ENCODE assay signal across 8 mouse cellular contexts in genomic region chr17:24707801-24708425, GRCm38 (mm10). TPM values are rescaled to one million over a fixed set of nuclear protein-coding genes. Genes with fewer than 3 reads are reported as not detected.
A peak's percentile ranks its signal among the peaks of the same experiment; 100 is the strongest.
DNase-seq lines count a peak whose midpoint lies in the region; ATAC-seq and TF ChIP-seq lines count a peak whose summit lies in the region.

No protein-coding gene starts in this region.

- peak overlapping the region; percentile 89 for H3K27ac ChIP-seq in heart, embryonic 13.5 days (replicated peaks)
- H3K27ac ChIP-seq in heart, embryonic 16.5 days (ENCODE audit: low read length): peak overlapping the region; percentile 85
- H3K27ac ChIP-seq in lung, postnatal 0 days (ENCODE audit: low read length): peak overlapping the region; percentile 88

- WGBS in heart, embryonic 13.5 days: 7% methylated on average over 24 of the region's 24 CpGs
- WGBS in heart, embryonic 16.5 days: 3% methylated on average over 24 of the region's 24 CpGs
- 3% methylated on average over 24 of the region's 24 CpGs for WGBS in lung, postnatal 0 days

- TF ChIP-seq CTCF in lung, postnatal 0 days (IDR thresholded peaks at IDR 0.05): no peak

- peak overlapping the region; percentile 81 for H3K4me3 ChIP-seq in heart, embryonic 13.5 days
- peak overlapping the region; percentile 79 for H3K4me3 ChIP-seq in heart, embryonic 16.5 days (ENCODE audit: low read length)
- peak overlapping the region; percentile 66 for H3K4me3 ChIP-seq in lung, postnatal 0 days (ENCODE audit: low read depth, low read length)

- ATAC-seq in heart, embryonic 13.5 days (ENCODE audit: extremely low read depth, insufficient number of reproducible peaks, low FRiP score, low TSS enrichment): no peak
- no peak for ATAC-seq in heart, embryonic 16.5 days (replicated peaks; ENCODE audit: extremely low read depth, insufficient read depth, low FRiP score)
- peak; percentile 46 for ATAC-seq in lung, postnatal 0 days

- H3K9me3 ChIP-seq in heart, embryonic 13.5 days: no peaks in the 10 kb centered on the region
- H3K9me3 ChIP-seq in heart, embryonic 16.5 days (replicated peaks; ENCODE audit: control insufficient read depth, low read length): no peaks in the 10 kb centered on the region
- H3K9me3 ChIP-seq in lung, postnatal 0 days (ENCODE audit: low read length): no peaks in the 10 kb centered on the region

- TF ChIP-seq EP300 in lung, postnatal 0 days (IDR thresholded peaks at IDR 0.05): no peak

- peaks cover 16% of the 10 kb centered on the region for H3K4me1 ChIP-seq in heart, embryonic 13.5 days
- peaks cover 12% of the 10 kb centered on the region for H3K4me1 ChIP-seq in heart, embryonic 16.5 days (ENCODE audit: control insufficient read depth, insufficient read depth, low read length)
- 0 out of 2 replicates have a peak, but pooled peaks cover 3% of the 10 kb centered on the region for H3K4me1 ChIP-seq in lung, postnatal 0 days (ENCODE audit: insufficient read depth, low read depth, low read length)

- H3K27me3 ChIP-seq in heart, embryonic 13.5 days (replicated peaks): no peaks in the 10 kb centered on the region
- H3K27me3 ChIP-seq in heart, embryonic 16.5 days (ENCODE audit: control insufficient read depth, insufficient read depth, low read length): no peaks in the 10 kb centered on the region
- no peaks in the 10 kb centered on the region for H3K27me3 ChIP-seq in lung, postnatal 0 days (replicated peaks; ENCODE audit: insufficient read depth, low read length)

- peaks cover 26% of the 10 kb centered on the region for H3K36me3 ChIP-seq in heart, embryonic 13.5 days
- peaks cover 15% of the 10 kb centered on the region for H3K36me3 ChIP-seq in heart, embryonic 16.5 days (ENCODE audit: control insufficient read depth, insufficient read depth)
- no peaks in the 10 kb centered on the region for H3K36me3 ChIP-seq in lung, postnatal 0 days (ENCODE audit: insufficient read depth, low read length)

- H3K4me2 ChIP-seq in heart, embryonic 13.5 days: peak overlapping the region; percentile 86
- H3K4me2 ChIP-seq in heart, embryonic 16.5 days (ENCODE audit: low read depth, low read length): peak overlapping the region; percentile 96
- peak overlapping the region; percentile 73 for H3K4me2 ChIP-seq in lung, postnatal 0 days (replicated peaks; ENCODE audit: low read depth, low read length)

- no peak for DNase-seq in heart, adult 18-20 months
- DNase-seq in MN1 (ENCODE audit: low spot score) (peak; percentile 50), adipocyte (ENCODE audit: low spot score) (no peak)
- DNase-seq in lung, postnatal 0 days (ENCODE audit: low spot score): peak; percentile 53
- no peak for DNase-seq in natural killer cell, adult 2 months (ENCODE audit: low spot score in 2 of 2)
- no peak for DNase-seq in frontal cortex, postnatal 36 days (ENCODE audit: low spot score in 2 of 2)

- H3K9ac ChIP-seq in heart, embryonic 13.5 days: peak overlapping the region; percentile 90
- H3K9ac ChIP-seq in heart, embryonic 16.5 days (ENCODE audit: low read length): peak overlapping the region; percentile 90
- peak overlapping the region; percentile 56 for H3K9ac ChIP-seq in lung, postnatal 0 days (replicated peaks; ENCODE audit: low read depth)

RNA-seq across cellular contexts. Expression of gene Tbl3, which starts 0.5 kb away (rescaled TPM):
- polyA plus RNA-seq in heart, embryonic 13.5 days (2015; fragmentation: Nextera tagmentation; extraction: Ambion mirVana): 45.7 and 47.4 TPM in 2 replicates
- total RNA-seq in heart, adult 18-20 months (2021): 10 to 100 TPM; 18.0 to 20.1 TPM
- 44.3 and 47.5 TPM in 2 replicates for polyA plus RNA-seq in heart, embryonic 16.5 days (2015; fragmentation: Nextera tagmentation; extraction: Ambion mirVana)
- 26.8 and 33.4 TPM in 2 replicates for polyA plus RNA-seq in lung, postnatal 0 days (2015; fragmentation: Nextera tagmentation; extraction: Ambion mirVana)

RNA-seq across cellular contexts. Expression of gene Rnf151, which starts 9.9 kb away (rescaled TPM):
- polyA plus RNA-seq in heart, embryonic 13.5 days (2015; fragmentation: Nextera tagmentation; extraction: Ambion mirVana): not detected in 2 replicates
- total RNA-seq in heart, adult 18-20 months (2021): not detected
- not detected in 2 replicates for polyA plus RNA-seq in heart, embryonic 16.5 days (2015; fragmentation: Nextera tagmentation; extraction: Ambion mirVana)
- not detected in 2 replicates for polyA plus RNA-seq in lung, postnatal 0 days (2015; fragmentation: Nextera tagmentation; extraction: Ambion mirVana)

RNA-seq across cellular contexts. Expression of gene Rps2, which starts 10.0 kb away (rescaled TPM):
- 903 and 1,010 TPM in 2 replicates for polyA plus RNA-seq in heart, embryonic 13.5 days (2015; fragmentation: Nextera tagmentation; extraction: Ambion mirVana)
- total RNA-seq in heart, adult 18-20 months (2021): 100 to 1,000 TPM; 701 to 738 TPM
- polyA plus RNA-seq in heart, embryonic 16.5 days (2015; fragmentation: Nextera tagmentation; extraction: Ambion mirVana): 843 and 891 TPM in 2 replicates
- polyA plus RNA-seq in lung, postnatal 0 days (2015; fragmentation: Nextera tagmentation; extraction: Ambion mirVana): 755 and 834 TPM in 2 replicates

RNA-seq across cellular contexts. Expression of gene Noxo1, which starts 11.9 kb away (rescaled TPM):
- polyA plus RNA-seq in heart, embryonic 13.5 days (2015; fragmentation: Nextera tagmentation; extraction: Ambion mirVana): 1.1 TPM in 2 replicates
- under 1 TPM; 0.77 to 0.99 TPM for total RNA-seq in heart, adult 18-20 months (2021)
- 0.97 and 1.2 TPM in 2 replicates for polyA plus RNA-seq in heart, embryonic 16.5 days (2015; fragmentation: Nextera tagmentation; extraction: Ambion mirVana)
- 5.0 and 5.3 TPM in 2 replicates for polyA plus RNA-seq in lung, postnatal 0 days (2015; fragmentation: Nextera tagmentation; extraction: Ambion mirVana)

RNA-seq across cellular contexts. Expression of gene Gfer, which starts 12.0 kb away (rescaled TPM):
- polyA plus RNA-seq in heart, embryonic 13.5 days (2015; fragmentation: Nextera tagmentation; extraction: Ambion mirVana): 31.4 and 31.9 TPM in 2 replicates
- 10 to 100 TPM; 24.0 to 24.3 TPM for total RNA-seq in heart, adult 18-20 months (2021)
- 27.6 and 29.7 TPM in 2 replicates for polyA plus RNA-seq in heart, embryonic 16.5 days (2015; fragmentation: Nextera tagmentation; extraction: Ambion mirVana)
- 26.1 and 29.0 TPM in 2 replicates for polyA plus RNA-seq in lung, postnatal 0 days (2015; fragmentation: Nextera tagmentation; extraction: Ambion mirVana)

Comparison
In these comparisons a context has a peak if more than half of its experiments do, and no peak if none do; other contexts are left out.
1. DNase-seq: peak in MN1 (single experiment) and lung, postnatal 0 days (single experiment); none in heart, adult 18-20 months (0 of 2), adipocyte (single experiment), natural killer cell, adult 2 months (0 of 2) and frontal cortex, postnatal 36 days (0 of 2).
2. Peak in every context shown above with its lines, with median percentiles within 50 percentile points of each other: H3K27ac ChIP-seq, H3K4me2 ChIP-seq, H3K4me3 ChIP-seq and H3K9ac ChIP-seq.